Mouse (Mus musculus) c-Kit-negative CD71-positive TER-119-positive erythroid progenitor cells, embryonic 14.5 days (primary cell): ENCODE results near the gene S1pr2.

Experiments
- DNase-seq: peaks from one replicate; pipeline ENCODE4 v3.0.0-alpha.2; 2013; ENCODE audit warnings: low read depth, low spot score

Gene S1pr2

GRCm38 (mm10) chr9:20966747-20967146 lies 9.8 kb downstream of the S1pr2 start:
- DNase-seq = no peak

GRCm38 (mm10) chr9:20966008-20966407 lies 10.6 kb downstream of the S1pr2 start:
- DNase-seq = no peak

- DNase-seq = no peak
Observed at GRCm38 (mm10) chr9:20965606-20966005, 11.0 kb downstream of the S1pr2 start.

GRCm38 (mm10) chr9:20961557-20961956 lies 15.0 kb downstream of the S1pr2 start:
- no peak for DNase-seq

- no peak for DNase-seq
Observed at GRCm38 (mm10) chr9:20959430-20959938, 17.1 kb downstream of the S1pr2 start, which contains the start of gene Dnmt1. Gene Dnmt1 (minus strand): TSS chr9:20959888.

- no peak for DNase-seq
Observed at GRCm38 (mm10) chr9:20956989-20957388, 19.6 kb downstream of the S1pr2 start.

GRCm38 (mm10) chr9:20952520-20953227 lies 23.9 kb downstream of the S1pr2 start:
- DNase-seq = peak; percentile 81

- DNase-seq = peak; percentile 13
Observed at GRCm38 (mm10) chr9:20951966-20952519, 24.5 kb downstream of the S1pr2 start.

GRCm38 (mm10) chr9:20951441-20951840 lies 25.1 kb downstream of the S1pr2 start:
- peak; percentile 11 for DNase-seq

- DNase-seq = no peak
Observed at GRCm38 (mm10) chr9:20950419-20950818, 26.2 kb downstream of the S1pr2 start.

GRCm38 (mm10) chr9:20946066-20946880 lies 30.3 kb downstream of the S1pr2 start:
- DNase-seq = no peak

- no peak for DNase-seq
Observed at GRCm38 (mm10) chr9:20944697-20945370, 31.7 kb downstream of the S1pr2 start.

GRCm38 (mm10) chr9:20943911-20944310 lies 32.7 kb downstream of the S1pr2 start:
- DNase-seq = no peak

- no peak for DNase-seq
Observed at GRCm38 (mm10) chr9:20943396-20943795, 33.2 kb downstream of the S1pr2 start.

- DNase-seq = no peak
Observed at GRCm38 (mm10) chr9:20923258-20923657, 53.3 kb downstream of the S1pr2 start.

GRCm38 (mm10) chr9:20916160-20916559 lies 60.4 kb downstream of the S1pr2 start:
- DNase-seq = peak; percentile 21
